Mouse (Mus musculus): Measurements from ENCODE around the gene Six5.

DNA sequence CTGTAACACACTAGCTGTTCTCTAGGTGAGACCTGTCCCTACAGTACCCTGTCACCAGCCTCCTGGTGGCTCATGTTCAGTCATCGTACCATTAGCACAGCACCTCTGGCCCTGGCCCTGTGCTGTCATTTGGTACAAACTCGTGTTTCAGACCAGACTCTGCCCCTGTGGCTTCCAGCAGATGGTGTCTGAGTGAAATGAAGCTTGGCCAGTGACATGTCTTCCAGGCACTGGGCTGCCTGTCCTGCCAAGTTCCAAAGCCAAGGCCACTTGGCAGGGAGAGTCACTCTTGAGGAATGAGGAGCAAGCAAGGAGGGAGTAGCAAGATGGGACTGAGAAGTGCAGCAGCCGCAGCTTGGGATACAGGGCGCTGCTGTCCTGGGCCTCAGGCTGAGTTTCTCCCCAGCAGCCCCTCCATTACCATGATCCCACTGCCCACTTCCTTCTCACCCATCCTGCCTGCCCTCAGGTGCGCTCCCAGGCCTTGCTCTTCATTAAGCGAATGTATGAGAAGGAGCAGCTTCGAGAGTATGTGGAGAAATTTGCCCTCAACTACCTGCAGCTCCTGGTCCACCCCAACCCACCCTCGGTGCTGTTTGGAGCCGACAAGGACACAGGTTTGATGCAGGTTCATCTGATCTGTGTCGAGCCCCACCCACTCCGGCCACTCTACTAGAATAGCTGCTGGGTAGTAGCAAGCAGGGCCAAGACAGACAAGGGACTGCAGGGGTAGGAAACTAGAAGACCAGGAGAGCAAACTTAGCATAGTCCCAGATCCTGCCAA is 47.9 kb upstream of the Six5 start:
- no peak for TF ChIP-seq CTCF (IDR thresholded peaks at IDR 0.05; ENCODE audit: control insufficient read depth, insufficient read depth, insufficient replicate concordance, low read depth, low read length)
- TF ChIP-seq POLR2A (IDR thresholded peaks at IDR 0.05; ENCODE audit: control insufficient read depth, low read depth, low read length), result no peak
